Comparison of ENCODE assay signal across 16 mouse cellular contexts in the genomic region with DNA sequence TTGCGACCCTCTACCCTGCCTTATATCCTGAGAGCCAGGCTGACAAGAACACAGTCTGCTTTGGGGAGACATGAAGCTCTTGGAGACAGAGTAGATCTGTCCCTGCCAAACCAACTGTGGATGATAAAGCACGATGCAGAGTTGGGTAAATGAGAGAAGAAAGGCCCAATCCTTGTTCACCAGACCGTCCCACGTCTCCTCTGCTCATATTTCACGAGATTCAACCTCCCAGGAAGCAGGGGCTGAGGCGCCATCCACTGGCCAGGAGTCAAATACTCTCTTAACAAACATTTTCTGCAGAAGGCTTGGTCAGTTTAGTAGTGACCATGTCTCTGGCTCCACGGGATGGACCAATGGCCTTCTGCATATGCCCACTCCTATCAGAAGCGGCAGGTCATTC. TPM values are rescaled to one million over a fixed set of nuclear protein-coding genes. Genes with fewer than 3 reads are reported as not detected.
"Had no signal": no experiment of that assay in that cellular context is flagged by ENCODE, and none has a peak within 500 bp of the region (broad histone marks: within the 10 kb centered on the region; RNA-seq: fewer than 3 reads in every experiment).

No protein-coding gene starts in this region.

- DNase-seq: kidney, adult 2 months; kidney, postnatal 25 days; left cerebral cortex, postnatal 4 days; right cerebral cortex, adult 18-20 months; right cerebral cortex, postnatal 25 days; thymus, postnatal 4 days had no signal

- H3K36me3 ChIP-seq: intestine, embryonic 15.5 days; limb, embryonic 13.5 days; lung, embryonic 15.5 days; midbrain, embryonic 12.5 days; neural tube, embryonic 13.5 days had no signal

- H3K9ac ChIP-seq: intestine, embryonic 15.5 days; limb, embryonic 13.5 days; liver, embryonic 14.5 days; lung, embryonic 15.5 days; midbrain, embryonic 12.5 days; neural tube, embryonic 13.5 days had no signal

- ATAC-seq: intestine, embryonic 15.5 days; midbrain, embryonic 16.5 days had no signal

- H3K4me1 ChIP-seq: intestine, embryonic 15.5 days; limb, embryonic 13.5 days; lung, embryonic 15.5 days; midbrain, embryonic 12.5 days; neural tube, embryonic 13.5 days had no signal

- H3K4me3 ChIP-seq: intestine, embryonic 15.5 days; limb, embryonic 13.5 days; lung, embryonic 15.5 days; midbrain, embryonic 12.5 days; neural tube, embryonic 13.5 days had no signal

- H3K9me3 ChIP-seq: intestine, embryonic 15.5 days; limb, embryonic 13.5 days; lung, embryonic 15.5 days; midbrain, embryonic 12.5 days; neural tube, embryonic 13.5 days had no signal

- H3K27ac ChIP-seq: intestine, embryonic 15.5 days; limb, embryonic 13.5 days; liver, embryonic 14.5 days; lung, embryonic 15.5 days; midbrain, embryonic 12.5 days; neural tube, embryonic 13.5 days had no signal

- H3K4me2 ChIP-seq: intestine, embryonic 15.5 days; limb, embryonic 13.5 days; lung, embryonic 15.5 days; midbrain, embryonic 12.5 days; neural tube, embryonic 13.5 days had no signal

- H3K27me3 ChIP-seq: intestine, embryonic 15.5 days; limb, embryonic 13.5 days; lung, embryonic 15.5 days; midbrain, embryonic 12.5 days; neural tube, embryonic 13.5 days had no signal

RNA-seq across cellular contexts. Expression of a gene that starts 10.1 kb away (rescaled TPM):
- polyA plus RNA-seq: kidney, adult 2 months; limb, embryonic 13.5 days; liver, adult 2 months; liver, embryonic 14.5 days; lung, embryonic 15.5 days; midbrain, embryonic 12.5 days; midbrain, embryonic 16.5 days; neural tube, embryonic 13.5 days; small intestine, adult 2 months had no signal

RNA-seq across cellular contexts. Expression of a gene that starts 38.2 kb away (rescaled TPM):
- polyA plus RNA-seq: intestine, embryonic 15.5 days; kidney, adult 2 months; limb, embryonic 13.5 days; liver, adult 2 months; liver, embryonic 14.5 days; lung, embryonic 15.5 days; midbrain, embryonic 12.5 days; midbrain, embryonic 16.5 days; neural tube, embryonic 13.5 days; small intestine, adult 2 months; stomach, embryonic 16.5 days had no signal
